Mouse (Mus musculus): ENCODE measurements around the gene Scn10a. TPM values are rescaled to one million over a fixed set of nuclear protein-coding genes. Genes with fewer than 3 reads are reported as not detected.

Scn10a gene
- total RNA-seq, 2 experiments from 2014 or later = 0.09 to 0.11 TPM

DNA sequence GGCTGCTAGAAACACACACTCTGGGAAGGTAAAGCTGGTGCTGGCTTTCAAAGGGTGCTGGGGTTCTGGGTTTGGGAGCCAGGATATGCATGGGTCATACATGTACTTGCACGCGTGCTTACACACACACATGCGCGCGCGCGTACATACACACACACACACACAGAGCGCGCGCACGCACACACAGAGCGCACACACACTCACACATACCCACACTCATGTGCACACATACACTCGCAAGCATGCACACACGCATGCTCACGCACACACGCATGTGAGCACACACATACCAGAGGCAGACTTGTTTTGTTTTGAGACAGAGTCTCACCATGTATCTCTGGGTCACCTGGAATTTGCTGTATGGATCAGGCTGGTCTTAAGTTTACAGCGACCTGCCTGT, 138.9 kb downstream of the Scn10a start:
- intact Hi-C loops (cut with DNase I) = loop anchor here (1.0 kb wide), 1 partner anchor 120 kb away; no protein-coding TSS in a partner anchor
- no peak for DNase-seq (ENCODE audit: low spot score in 2 of 2)

DNA sequence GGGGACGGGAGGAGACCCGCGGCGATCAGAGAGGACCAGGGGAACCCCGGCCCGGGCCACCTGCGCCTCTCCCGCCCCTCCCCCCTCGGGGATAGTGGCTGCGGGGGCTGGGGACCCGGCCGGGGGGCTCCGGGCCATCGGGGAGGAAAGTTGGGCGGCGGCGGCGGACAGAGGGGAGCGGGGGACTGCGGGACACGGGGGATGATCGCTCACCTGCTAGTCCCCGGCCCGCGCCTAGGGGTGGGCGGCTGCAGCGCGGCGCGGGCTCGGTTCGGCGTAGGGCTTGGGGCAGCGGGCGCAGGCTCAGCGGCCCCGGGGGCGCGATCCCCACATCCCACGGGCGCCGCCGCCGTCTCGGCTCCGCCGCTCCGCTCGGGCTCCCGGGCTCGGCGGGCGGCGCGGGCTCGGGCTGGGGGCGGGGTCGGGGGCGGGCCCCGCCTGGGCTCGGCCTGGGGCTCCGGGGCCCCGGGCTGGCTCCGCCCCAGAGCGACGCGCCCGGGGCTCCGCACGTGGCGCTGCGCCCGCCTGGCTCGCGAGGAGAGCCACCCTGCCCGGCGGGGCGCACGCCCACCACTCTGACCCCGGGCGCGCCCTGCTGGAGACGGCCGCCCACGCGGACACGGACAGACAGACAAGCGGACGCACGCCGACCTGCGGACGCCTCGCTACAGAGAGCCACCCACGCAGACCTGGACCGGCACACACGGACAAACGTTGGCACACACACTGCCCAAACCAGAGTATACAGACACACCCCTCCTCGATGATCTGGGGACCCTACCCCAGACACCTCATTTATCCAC, 140.3 kb downstream of the Scn10a start, which contains the start of gene Scn5a:
Gene Scn5a, minus strand, starts transcription at position 381 of the 803 bp plus-strand sequence.
- intact Hi-C loops (cut with DNase I) = no loop called here
- DNase-seq (ENCODE audit: low spot score in 2 of 2) = no peak

DNA sequence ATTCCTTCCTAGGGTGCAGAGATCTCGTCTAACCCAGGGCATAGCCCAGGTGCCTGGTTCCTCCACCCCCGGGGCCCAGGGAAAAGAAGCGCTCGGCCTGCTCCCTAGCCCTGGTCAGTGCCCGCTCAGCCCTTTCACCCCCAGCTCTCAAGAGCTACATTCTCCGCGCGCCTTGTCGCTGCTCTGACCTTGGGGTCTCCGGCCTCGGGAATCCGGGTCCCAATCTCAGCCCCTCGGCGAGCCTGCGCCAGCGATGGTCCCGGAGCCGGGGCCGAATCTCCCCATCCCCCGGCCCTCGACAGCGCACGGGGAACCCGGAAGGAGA, 140.8 kb downstream of the Scn10a start:
- intact Hi-C loops (cut with DNase I) = no loop called here

DNA sequence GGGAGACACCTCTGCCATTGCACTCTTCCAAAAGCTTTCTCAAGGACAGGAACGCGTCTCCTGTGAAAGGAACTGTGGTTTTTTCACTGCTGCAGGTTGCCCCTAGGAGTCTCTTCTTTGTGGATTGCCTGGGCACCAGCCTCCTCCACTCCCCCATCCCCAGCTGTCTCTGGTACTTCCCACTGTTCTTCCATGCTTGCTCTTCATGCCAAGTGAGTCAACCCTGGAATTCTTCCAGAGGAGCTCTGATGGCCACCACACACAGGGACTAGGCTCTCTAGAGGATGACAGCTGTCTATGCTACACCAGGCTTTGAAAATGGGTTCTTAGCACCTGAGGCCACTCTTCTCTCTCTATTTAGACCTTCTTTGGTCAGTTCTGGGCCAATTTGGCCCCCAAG, 142.1 kb downstream of the Scn10a start:
- intact Hi-C loops (cut with DNase I) = no loop called here
- DNase-seq (ENCODE audit: low spot score in 2 of 2) = peak in 1 of 2 experiments; percentile 86

More for the DNA sequence above, 140.8 kb downstream of the Scn10a start:
- DNase-seq (ENCODE audit: low spot score in 2 of 2) = no peak

DNA sequence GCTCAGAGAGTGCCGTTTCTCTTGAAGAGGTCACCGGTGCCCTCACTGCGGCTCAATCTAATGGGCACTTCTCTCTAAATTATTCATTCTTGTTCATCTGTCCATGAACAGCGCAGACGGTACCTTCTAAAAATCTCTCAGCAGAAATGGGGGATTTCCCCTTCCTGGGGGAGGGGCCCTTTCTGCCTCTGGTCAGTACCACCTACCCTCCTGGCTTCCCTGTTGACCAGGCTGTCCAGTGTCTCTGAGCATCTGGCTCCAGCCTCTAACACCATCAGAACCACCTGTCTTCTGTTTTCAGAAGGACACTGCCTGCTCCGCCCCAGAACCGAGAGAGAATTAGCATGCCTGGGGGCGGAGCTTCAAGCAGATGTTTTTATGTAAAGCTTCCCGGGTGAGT, 143.4 kb downstream of the Scn10a start:
- no peak for DNase-seq (ENCODE audit: low spot score in 2 of 2)
- intact Hi-C loops (cut with DNase I) = no loop called here

DNA sequence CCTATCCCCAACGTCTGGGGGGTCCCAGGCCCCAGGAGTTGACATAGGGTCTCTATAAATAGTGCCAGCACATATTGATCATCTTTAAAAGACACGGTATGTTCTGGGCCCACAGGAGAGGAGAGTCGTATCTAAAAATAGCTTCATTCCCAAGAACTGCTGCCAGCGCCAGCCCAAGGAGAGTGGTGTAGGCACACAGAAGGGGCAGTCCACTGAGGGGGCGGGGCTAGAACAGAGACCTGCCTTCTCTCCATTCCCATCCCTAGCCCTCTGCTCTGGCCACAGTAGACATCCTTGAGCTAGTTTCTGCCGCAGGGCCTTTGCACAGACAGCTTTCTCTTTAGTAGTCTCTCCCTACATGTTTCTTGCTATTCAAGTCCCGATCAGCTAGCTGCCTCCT, 144.8 kb downstream of the Scn10a start:
- no peak for DNase-seq (ENCODE audit: low spot score in 2 of 2)
- intact Hi-C loops (cut with DNase I) = no loop called here

DNA sequence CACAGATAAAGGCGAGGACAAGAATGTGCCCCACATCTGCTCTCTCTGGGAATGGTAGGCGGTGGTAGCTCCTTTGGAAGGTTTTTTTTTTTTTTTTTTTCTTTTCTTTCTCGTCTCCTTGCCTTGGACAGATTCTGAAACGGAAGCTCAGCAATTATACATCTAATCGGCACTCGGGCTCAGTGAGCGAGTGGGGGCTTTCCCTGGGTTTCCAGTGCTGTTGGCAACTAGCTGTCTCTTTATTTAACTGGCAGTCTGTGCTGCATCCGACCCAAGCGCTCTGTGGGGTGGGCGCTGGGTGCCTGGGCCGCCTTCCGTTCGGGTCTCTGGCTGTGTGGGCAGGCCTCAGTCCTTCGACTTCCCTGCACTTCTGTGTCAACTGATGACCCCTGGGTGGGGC, 146.1 kb downstream of the Scn10a start:
- intact Hi-C loops (cut with DNase I) = no loop called here
- DNase-seq (ENCODE audit: low spot score in 2 of 2) = no peak

DNA sequence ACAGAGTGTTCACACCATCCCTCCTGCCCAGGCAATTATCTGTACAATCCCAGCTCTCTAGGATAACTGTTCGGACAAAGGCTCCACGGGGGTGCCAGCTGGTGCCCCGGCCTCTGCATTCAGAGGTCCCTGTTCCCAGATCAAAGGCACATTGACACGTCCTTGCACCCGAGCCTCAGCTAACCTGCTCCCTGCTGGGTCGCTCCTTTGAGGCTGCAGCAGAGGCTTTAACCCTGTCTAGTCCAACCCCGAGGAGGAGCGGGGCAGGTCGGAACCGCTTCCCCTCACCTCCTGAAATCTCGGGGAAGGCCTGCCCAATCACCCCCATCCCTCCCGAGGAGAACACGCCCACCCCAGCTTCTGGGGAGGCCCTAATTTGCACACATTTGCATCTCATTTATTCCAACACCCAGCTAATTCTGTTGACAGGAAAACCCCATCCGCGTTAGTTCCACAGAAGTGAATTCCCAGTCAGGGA, 147.7 kb downstream of the Scn10a start:
- intact Hi-C loops (cut with DNase I) = no loop called here
- peak in 1 of 2 experiments; percentile 19 for DNase-seq (ENCODE audit: low spot score in 2 of 2)

DNA sequence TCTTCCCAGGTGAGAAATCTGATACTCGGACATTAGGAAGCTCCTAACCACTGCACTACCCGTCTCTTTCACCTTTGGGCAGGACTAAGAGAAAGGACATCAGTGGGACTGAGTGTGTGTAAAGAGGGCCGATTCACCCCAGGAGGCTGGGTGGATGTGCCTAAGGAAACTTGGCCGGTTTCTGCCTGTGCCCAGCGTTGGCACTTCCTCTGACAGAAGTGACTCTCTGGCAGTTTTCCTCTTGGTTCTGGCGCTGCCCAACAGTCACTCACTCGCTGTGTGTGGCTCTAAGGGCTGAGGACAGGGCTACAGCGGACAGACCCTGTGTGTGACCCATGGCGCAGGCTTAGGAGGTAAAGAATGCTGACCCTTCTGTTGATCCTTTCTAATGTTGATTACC, 148.5 kb downstream of the Scn10a start:
- no peak for DNase-seq (ENCODE audit: low spot score in 2 of 2)
- intact Hi-C loops (cut with DNase I) = no loop called here

DNA sequence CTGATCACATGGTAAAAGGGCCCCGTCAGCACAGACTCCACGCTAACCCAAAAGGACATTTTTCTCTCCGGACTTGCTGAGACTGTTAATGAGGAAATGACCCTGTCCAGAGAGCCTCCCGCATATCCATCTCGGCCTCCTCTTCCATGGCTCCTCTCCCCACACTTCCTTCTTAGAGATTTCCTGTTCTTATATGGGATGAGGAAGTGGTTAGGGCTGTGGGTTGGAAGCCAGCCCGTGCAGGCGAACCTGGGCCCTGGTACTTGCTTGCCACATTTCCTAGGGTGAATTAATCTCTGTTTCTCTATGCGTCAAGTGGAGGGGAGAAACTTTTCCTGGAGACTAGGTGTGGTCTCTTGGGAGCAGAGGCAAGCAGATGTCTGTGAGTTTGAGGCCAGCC, 150.4 kb downstream of the Scn10a start:
- DNase-seq (ENCODE audit: low spot score in 2 of 2) = no peak
- intact Hi-C loops (cut with DNase I) = no loop called here

DNA sequence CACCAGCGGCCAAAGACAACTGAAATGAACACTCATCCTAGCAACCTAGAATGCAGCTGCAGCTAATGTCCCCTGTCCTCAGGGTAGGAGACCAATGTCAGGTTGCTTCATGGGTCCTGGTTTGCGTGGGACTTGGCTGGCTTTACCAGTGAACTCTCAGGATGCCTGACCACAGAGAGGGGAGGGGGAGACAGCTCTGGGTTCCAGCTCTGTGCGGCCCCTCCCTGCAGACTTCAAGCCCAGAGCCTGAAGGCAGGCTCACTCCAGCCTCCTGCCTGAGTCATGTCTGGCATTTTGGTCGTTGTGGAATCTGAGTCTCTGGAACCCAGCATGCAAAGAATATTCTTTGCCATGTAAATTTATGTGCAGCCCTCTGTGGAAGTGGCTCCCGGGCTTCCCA, 151.3 kb downstream of the Scn10a start:
- peak in 1 of 2 experiments; percentile 53 for DNase-seq (ENCODE audit: low spot score in 2 of 2)
- intact Hi-C loops (cut with DNase I) = no loop called here

DNA sequence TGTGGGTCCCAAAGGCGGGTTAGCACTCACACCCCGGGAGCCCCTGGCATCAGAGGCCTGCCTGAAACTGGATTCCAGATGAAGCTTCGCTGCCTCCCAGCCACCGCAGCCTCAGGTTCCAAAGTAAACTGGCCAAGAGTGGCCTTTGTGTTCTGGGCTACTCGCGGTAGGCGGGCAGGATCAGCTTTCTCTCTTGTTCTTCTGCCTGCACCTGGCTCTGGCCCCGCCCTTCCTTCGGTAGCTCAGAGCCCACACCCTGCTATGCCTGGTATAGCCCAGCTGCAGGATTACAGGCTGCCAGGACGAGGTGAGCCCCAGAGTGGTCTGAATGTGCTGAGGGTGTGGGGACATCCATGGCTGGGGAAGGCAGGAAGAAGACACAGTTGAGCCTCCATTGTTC, 152.9 kb downstream of the Scn10a start:
- intact Hi-C loops (cut with DNase I) = no loop called here
- no peak for DNase-seq (ENCODE audit: low spot score in 2 of 2)

DNA sequence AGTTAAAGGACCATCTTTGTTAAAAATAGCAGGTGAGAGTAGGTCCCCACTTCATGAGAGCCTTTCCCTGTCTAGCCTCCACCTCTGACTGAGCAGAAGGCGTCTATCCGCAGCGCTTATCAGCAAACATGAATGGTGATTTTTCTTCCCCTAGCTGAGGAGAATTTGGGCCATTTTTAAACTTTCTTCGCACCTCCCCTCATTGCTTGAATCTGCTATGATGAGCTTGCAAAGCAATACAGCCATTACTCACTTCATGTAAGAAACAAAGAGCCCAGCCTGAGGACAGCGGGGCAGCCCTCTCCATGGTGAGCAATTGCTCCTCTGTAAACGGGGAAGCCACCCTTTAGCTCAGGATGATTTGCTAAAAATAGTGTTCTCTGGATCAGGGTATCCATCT, 154.3 kb downstream of the Scn10a start:
- intact Hi-C loops (cut with DNase I) = no loop called here
- peak in 1 of 2 experiments; percentile 78 for DNase-seq (ENCODE audit: low spot score in 2 of 2)

DNA sequence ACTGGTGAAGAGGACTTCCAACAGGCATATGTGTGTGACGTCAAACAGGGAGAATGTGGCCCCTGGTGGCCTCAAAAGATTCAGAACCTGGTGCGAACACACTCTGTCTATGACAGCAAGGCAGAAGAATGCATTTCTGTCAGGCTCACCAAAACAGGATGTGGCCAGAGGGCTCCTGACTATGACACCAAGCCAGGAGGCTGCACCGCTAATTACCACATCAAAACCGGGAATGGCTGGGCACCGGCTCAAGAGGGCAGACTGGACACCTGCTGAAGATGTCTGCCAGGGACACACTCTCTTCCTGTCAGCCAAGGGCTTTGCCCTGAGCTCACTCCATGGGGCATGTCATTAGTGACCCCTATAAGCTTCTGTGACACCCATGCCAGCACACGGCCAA, 155.5 kb downstream of the Scn10a start:
- intact Hi-C loops (cut with DNase I) = no loop called here
- DNase-seq (ENCODE audit: low spot score in 2 of 2) = no peak

DNA sequence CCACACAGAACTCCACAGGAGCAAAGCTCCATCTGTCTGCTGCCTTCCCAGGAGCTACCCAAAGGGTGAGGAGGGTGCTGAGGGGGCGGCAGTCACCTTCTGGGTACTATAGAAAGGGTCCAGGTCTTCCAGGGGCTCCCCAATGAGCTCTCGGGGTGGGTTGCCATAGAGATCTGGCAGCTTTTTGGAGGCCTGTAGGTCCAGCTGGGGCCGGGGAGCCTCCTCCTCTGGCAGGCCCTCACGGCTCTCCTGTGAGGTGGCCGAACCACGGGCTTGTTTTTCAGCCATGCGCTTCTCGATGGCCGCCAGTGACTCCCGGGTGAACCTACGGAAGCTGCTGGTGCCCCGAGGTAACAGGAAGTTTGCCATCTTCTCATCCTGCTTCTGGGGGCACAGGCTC, 156.9 kb downstream of the Scn10a start:
- intact Hi-C loops (cut with DNase I) = no loop called here
- DNase-seq (ENCODE audit: low spot score in 2 of 2) = no peak

DNA sequence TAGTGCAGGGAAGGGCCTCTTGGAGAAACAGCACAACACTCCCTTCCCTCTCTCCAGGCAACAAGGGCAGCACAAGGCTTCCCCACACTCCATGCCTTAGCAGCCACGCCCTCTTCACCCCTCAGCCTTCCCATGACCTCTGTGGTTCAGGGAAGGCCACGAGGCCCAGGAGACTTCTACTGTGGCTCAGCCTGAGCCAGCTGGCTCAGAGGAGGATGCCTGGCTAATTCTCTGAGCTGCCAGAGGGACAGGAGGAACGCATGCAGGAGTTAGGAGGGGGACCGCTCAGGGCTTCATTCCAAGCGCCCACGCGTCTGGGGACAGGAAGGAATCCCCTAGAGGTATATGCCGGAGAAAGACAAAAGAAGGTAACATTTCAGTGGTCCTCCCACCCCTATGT, 157.4 kb downstream of the Scn10a start:
- intact Hi-C loops (cut with DNase I) = no loop called here
- DNase-seq (ENCODE audit: low spot score in 2 of 2) = no peak

DNA sequence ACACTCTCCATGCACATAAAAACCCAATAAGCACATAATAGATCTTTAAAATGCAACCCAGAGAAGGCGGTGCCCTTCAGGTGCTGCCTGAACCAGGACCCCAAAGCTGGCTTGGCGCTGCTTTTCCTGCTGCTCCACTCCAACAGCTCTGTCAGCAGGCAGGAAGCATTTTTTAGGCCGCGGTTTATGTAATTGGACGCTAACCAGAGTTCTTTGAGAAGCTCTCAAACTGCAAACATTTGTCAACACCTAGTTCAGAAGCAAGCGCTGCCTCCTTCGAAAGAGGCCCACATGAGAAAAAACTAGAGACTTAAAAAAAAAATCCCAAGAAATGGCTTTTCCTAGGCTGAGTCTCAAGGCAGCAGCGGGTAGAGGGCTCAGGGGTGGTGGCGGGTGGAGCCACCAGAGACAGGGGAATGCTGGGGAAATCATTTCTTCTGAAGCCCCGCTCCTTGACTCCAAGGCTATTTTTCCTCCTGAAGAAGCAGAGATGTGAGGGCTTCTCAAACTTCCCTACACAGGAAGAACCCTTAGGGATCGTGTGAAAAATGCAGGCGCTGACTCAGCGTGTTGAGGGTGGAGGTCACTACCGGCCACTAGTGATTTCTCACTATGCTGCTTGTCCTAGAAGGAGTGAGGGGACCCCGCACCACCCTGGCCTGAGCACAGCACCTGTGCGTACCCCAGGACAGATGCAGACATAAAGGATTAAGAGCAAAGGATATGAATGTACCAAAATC, 159.4 kb downstream of the Scn10a start:
- intact Hi-C loops (cut with DNase I) = no loop called here
- peak in 1 of 2 experiments; percentile 73 for DNase-seq (ENCODE audit: low spot score in 2 of 2)
